Mouse (Mus musculus): ENCODE data around the gene Heatr5a.
A peak's percentile ranks its signal among the peaks of the same experiment; 100 is the strongest.

The Heatr5a gene

DNA sequence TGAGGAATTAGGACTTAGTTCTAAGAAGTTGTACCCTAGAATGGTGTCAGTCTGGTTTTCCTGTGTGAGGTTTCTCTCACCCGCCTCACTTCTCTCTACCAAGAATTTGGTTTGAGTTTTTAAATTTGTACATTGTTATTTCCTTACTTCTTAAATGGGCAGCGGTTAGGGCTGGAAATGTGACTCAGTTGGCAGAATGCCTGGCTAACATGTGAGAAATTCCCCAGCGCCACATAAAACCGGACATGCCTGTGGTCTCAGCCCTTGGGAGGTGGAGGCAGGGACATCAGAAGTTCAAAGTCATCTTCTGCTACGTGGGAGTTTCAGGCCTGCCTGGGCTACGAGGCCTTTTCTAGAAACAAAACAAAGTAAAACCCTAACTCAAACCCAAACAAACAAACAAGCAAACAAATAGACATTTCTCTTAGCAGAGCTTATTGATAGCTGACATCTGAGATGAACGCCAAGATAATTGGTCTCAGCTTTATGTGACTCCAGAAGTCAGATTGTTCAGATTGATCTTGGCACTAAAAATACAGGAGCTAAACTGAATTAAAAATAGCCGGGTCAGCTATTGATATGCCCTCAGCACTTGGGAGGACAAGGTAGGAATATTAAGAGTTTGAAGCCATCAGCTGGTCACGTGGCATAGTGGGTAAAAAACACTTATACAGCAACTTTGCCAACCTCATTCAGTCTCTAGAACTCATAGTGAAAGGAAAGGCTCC is 123.0 kb downstream of the Heatr5a start:
- no peak for DNase-seq (ENCODE audit: low read depth, low spot score)

DNA sequence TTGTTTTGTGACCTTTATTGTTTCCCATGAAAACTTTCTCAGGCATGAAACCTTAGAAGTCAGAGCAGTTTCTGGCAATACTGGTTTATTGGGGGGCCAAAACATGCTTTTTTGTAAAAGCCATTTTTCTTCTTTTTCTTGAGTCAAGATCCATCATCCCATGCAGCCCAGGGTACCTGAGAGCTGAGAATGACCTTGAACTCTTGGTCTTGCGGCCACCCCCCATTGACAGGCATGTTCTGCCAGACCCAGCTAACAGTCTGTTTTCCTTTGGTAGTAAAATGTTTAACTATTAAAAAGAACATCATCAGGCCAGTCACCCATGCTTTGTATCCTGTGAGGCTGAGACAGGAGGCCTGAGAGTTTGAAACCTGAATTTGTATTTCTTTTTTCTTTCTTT is 125.9 kb downstream of the Heatr5a start:
- DNase-seq (ENCODE audit: low read depth, low spot score) = no peak

- DNase-seq (ENCODE audit: low read depth, low spot score) = peak; percentile 76
Observed at GRCm38 (mm10) chr12:51844771-51845256, 126.3 kb downstream of the Heatr5a start.

DNA sequence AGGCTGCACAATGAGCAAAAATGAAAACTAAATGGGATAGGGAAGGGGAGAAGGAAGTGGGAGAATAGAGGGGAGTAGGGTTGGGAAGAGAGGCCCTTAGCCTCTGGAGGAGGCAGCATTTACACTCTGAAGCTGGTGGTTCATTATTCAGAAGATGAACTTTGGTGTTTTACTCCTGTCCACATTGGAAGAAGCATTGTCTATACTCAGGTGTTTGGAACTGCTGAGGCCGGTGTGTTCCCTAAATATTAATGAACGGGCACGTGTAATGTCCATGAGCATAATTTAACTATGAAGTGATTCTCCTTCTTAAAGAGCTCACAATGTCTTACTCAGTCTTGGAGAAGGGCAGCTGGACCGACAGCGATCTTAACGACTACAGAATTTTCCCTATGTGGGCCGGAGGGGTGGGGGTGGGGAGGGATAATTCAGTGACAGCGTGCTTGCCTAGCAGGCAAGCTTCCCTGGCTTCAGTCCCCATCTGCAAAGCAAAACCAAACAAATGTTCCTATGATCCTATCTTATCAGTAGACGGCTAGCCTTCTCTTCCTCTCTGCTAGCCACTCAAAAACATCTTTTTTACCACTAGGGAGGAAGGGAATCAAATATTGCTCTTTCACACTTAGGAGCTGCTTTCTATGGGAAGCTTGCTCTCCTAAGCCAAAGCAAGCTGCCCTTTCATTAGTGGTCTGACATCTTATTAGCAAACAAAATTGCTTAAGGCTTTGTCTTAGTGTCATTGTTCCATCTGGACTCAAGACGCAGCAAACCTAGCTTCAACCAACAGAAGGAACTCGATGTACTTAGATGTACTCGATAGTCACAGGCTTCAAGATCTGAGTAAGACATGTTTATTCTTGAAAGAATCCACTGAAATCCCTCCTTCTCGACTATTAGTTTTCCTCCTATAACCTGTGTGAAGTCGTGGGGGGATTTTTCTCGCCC is 127.3 kb downstream of the Heatr5a start:
- DNase-seq (ENCODE audit: low read depth, low spot score) = no peak

DNA sequence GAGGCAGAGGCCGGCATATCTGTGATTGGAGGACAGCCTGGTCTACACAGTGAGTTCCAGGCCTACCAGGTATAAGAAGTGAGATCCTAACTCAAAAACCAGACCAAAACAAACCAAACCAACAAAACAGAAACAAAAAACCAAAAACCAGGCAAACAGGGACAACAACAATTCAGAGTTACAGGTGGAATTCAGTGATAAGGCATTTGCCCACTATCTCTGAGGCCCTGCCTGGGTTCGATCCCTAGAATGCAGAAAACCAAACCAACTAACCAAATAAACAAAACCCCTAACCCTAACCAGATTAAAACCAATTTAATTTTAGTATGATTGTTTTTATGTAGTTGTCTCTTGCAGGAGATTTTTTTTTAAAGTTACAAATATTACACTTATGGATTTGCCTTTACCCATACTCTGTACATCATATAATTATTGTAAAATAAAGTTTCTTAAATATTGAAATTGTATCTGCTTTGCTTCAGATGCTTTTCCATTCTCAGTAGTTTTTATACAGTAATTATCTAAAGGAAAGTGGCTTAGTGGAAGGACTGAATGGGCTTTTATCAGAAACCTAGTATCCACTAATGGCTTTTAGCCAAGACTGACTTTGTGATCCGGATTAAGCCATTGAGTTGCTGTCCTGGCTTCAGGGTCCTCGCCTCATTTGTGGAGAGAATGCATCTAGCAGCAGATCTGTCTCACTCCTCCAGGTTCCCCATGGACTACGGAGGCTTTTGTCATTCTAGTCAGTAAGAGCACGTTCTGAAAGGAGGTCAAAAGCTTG is 128.8 kb downstream of the Heatr5a start:
- DNase-seq (ENCODE audit: low read depth, low spot score) = no peak

DNA sequence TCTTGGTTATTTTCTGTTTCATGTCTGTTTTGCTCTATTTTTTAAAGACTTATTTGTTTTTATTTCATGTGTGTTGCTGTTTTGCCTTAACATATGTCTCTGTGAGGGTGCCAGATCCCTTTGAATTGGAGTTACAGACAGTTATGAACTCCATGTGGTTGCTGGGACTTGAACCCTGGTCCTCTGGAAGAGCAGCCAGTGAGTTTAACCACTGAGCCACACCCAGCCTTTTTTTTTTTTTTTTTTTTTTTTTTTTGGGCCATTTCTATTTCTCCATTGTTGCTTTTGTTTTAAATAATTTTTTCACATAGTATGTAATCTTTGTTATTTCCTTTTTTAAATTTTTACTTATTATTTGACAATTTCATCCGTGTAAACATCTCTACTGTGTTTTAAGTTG is 131.3 kb downstream of the Heatr5a start:
- DNase-seq (ENCODE audit: low read depth, low spot score) = no peak

- DNase-seq (ENCODE audit: low read depth, low spot score) = no peak
Observed at GRCm38 (mm10) chr12:51835219-51835618, 135.9 kb downstream of the Heatr5a start.

DNA sequence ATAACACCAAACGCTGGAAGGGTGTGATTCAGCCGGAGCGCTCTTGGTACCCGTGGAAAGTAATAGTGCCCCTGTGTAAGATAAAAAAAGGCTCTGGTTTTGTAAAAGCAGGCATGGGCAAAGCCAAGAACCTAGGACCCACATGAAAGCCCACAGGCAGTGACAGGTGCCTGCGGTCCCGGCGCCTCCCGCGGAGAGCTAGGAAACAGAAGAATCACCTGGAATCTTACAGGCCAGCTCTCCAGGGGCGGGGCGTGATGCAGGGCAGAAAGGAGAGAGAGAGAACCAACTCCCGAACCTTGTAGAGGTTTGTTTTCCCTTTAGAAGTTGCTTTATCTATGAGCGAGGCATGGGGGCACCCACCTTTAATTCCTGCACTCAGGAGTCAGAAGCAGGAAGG is 139.2 kb downstream of the Heatr5a start:
- no peak for DNase-seq (ENCODE audit: low read depth, low spot score)

DNA sequence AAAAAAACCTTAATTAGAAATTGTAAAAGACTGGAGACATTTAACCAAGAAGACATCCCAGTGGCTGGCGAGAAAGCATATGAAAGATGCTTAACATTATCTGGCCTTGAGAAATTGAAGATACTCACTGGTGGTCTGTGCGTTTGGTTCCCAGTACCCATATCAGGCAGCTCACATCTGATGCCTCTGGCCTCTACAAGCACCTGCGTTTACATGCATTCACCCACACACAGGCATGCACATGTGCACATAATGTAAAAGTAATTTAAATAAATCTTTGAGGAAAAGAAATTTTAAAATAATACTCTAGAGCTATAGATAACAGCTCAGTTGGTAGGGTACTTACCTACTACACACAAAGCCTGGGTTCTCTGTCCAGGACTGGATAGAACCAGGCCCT is 139.8 kb downstream of the Heatr5a start:
- no peak for DNase-seq (ENCODE audit: low read depth, low spot score)

GRCm38 (mm10) chr12:51830671-51831070 is 140.4 kb downstream of the Heatr5a start:
- no peak for DNase-seq (ENCODE audit: low read depth, low spot score)

DNA sequence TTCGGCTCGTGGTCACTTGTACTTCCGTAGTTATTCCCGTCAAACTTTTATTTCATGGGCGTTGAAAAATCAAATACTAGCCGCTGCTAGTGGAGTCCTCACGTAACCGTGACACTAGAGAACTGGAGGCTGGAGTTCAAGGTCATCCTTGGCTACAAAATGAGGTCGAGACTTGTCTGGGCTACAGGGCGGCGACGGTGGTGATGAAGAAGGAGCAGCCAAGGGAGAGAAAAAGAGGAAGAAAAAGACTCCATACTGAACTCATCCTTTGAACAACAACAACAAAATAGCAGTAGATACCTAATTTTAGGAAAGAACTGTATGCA is 141.1 kb downstream of the Heatr5a start:
- DNase-seq (ENCODE audit: low read depth, low spot score) = no peak

DNA sequence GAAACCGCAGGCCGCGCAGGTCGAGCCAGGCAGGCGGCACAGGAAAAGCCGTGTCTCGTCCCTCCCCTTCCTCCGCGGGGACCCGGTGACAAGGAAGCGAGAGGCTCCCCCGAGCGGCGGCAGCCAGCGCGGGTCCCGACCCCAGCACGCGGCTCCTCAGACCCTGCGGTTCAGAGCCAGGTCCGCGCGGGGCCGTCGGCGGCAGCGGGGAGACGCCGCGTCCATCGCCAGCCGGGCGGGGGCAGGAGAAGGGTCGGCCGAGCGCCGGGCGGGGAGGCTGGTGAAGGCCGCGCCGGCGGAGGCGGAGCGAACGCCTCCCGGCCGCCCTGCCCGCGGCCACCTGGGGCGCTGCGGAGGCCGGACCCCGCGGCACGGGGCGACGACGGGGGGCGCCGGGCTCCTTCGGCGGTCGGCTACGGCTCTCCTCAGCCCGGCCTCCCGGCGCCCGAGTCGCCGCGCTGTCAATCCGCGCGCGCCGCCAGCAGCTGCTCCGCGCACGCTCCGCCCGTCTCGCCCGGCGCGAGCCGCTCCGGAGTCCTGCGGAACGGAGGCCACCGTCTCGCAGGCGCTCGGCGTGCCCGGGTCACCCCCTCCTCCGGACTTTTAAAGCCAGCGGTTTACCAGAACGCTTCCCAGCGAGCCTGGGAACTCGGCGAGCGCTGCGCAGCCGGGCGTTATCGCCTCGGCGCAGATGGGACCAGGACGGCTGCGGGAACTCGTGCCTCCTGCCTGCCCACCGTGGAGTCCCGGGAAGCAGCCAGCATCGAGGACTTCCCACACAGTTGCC is 141.6 kb downstream of the Heatr5a start, which contains the start of gene Hectd1:
Hectd1 (minus strand) TSS at position 247 of the 787 bp plus-strand sequence.
- DNase-seq (ENCODE audit: low read depth, low spot score) = peak; percentile 50

DNA sequence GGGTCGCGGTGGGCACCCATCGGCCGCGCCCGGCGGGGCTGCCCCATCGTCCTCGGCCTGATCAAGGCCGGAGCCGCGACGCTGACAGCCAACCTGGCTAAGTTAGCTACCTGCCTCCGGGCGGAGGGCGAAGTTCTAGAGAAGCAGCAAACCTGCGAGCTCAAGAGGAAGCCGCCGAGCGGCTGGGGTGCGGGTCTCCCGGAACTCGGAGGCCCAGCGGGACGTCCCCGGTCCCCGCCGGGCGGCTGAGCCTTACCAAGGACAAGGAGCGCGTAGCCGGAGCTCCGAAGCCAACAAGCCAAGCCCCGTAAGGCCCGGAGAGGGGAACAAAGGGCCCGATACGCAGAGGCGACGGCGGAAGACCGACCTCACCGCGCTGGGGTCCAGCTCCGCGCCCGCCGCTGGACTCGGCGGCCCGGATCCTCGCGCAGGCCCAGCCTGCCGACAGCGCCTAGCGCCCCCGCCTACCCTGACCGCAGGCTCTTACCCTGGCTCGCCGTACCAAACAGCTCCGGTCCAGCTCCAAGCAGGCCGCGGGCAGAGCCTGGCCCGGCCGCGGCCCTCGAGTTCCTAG is 142.3 kb downstream of the Heatr5a start:
- DNase-seq (ENCODE audit: low read depth, low spot score) = no peak

- no peak for DNase-seq (ENCODE audit: low read depth, low spot score)
Observed at GRCm38 (mm10) chr12:51827958-51828650, 143.0 kb downstream of the Heatr5a start.
